ENCODE assay signal across 10 mouse cellular contexts in the genomic region with DNA sequence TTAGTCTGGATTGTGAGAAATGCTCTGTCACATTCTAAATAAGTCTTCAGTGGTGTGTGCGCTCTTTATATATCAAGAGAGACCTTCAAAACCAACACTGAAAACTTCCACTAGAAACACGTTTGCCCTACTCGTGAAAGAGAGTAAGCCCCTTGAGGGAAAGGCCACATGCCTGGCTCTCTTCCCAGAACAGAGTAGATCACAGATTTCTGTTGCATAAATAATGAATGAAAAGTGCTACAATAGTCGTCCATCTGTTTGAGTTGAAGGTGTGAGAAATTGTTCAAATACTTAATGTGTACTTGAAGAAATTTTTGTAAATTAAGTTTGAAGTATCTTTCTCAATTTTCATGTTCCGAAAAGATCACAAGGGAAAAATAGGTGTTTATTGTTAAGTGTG.
"Had no signal": no experiment of that assay in that cellular context is flagged by ENCODE, and none has a peak within 500 bp of the region (broad histone marks: within the 10 kb centered on the region; RNA-seq: fewer than 3 reads in every experiment).

No protein-coding gene starts in this region.

- H3K9ac ChIP-seq: limb, embryonic 12.5 days; liver, embryonic 15.5 days; lung, embryonic 15.5 days; neural tube, embryonic 12.5 days had no signal

- H3K9me3 ChIP-seq: liver, embryonic 15.5 days; lung, embryonic 15.5 days; neural tube, embryonic 12.5 days had no signal

- DNase-seq: kidney, adult 8-10 months; kidney, postnatal 25 days; midbrain, embryonic 14.5 days; thymus, postnatal 4 days had no signal

- H3K4me3 ChIP-seq: left cerebral cortex, adult 2 months; limb, embryonic 12.5 days; liver, embryonic 15.5 days; lung, embryonic 15.5 days; neural tube, embryonic 12.5 days had no signal

- H3K27me3 ChIP-seq: limb, embryonic 12.5 days; liver, embryonic 15.5 days; lung, embryonic 15.5 days; neural tube, embryonic 12.5 days had no signal

- H3K27ac ChIP-seq: left cerebral cortex, adult 2 months; limb, embryonic 12.5 days; liver, embryonic 15.5 days; lung, embryonic 15.5 days; neural tube, embryonic 12.5 days; stomach, postnatal 0 days had no signal

- H3K4me2 ChIP-seq: limb, embryonic 12.5 days; liver, embryonic 15.5 days; lung, embryonic 15.5 days; neural tube, embryonic 12.5 days had no signal

- H3K36me3 ChIP-seq: limb, embryonic 12.5 days; liver, embryonic 15.5 days; lung, embryonic 15.5 days had no signal

- H3K4me1 ChIP-seq: lung, embryonic 15.5 days had no signal
